Mouse (Mus musculus): ENCODE measurements at regions not wholly inside any gene's neighbourhood (a gene's known extent, or its start where the extent isn't known, plus 50 kb on each side); places are given as distances from the start of the nearest gene placed in this dataset.
"Not testable (repeated sequence)": the region's sequence is repeated elsewhere in the genome, so short reads cannot be mapped to it uniquely, and the experiment has no call there.

GRCm38 (mm10) chr7:125152281-125152680 is 292.2 kb upstream of the Kdm8 start:
- Histone ChIP-seq H3K79me3 (ENCODE audit: low read depth) (no peaks in the 10 kb centered on the region), H3K79me2 (ENCODE audit: control insufficient read depth, insufficient read depth) (no peaks in the 10 kb centered on the region), H3K36me3 (ENCODE audit: control insufficient read depth, insufficient read depth) (no peaks in the 10 kb centered on the region), H3K27me3 (ENCODE audit: control insufficient read depth, insufficient read depth, insufficient read length) (no peaks in the 10 kb centered on the region), H3ac (ENCODE audit: control insufficient read depth, insufficient read length, low read depth) (no peak overlapping the region), H3K4me3 (ENCODE audit: insufficient read depth, poor library complexity, severe bottlenecking) (no peak overlapping the region)
- TF ChIP-seq CTCF (IDR thresholded peaks at IDR 0.05; ENCODE audit: control insufficient read depth, insufficient read depth, insufficient read length) (no peak), USF1 (IDR thresholded peaks at IDR 0.05; ENCODE audit: low read depth) (no peak), MYOD1 (IDR thresholded peaks at IDR 0.05; ENCODE audit: control insufficient read depth, insufficient read length, low read depth) (no peak), MYOG (IDR thresholded peaks at IDR 0.05; ENCODE audit: control insufficient read depth, extremely low read depth, insufficient read length) (no peak), CEBPB (IDR thresholded peaks at IDR 0.05; ENCODE audit: low read depth) (no peak), MAX (IDR thresholded peaks at IDR 0.05) (no peak), FOSL1 (IDR thresholded peaks at IDR 0.05; ENCODE audit: insufficient read depth, low read length, poor library complexity, severe bottlenecking) (no peak)

- no peak for TF ChIP-seq MYOD1 (IDR thresholded peaks at IDR 0.05; ENCODE audit: control insufficient read depth, insufficient read length, low read depth)
- no peak for TF ChIP-seq MAX (IDR thresholded peaks at IDR 0.05)
- TF ChIP-seq CTCF (IDR thresholded peaks at IDR 0.05; ENCODE audit: control insufficient read depth, insufficient read depth, insufficient read length), result no peak
- TF ChIP-seq CEBPB (IDR thresholded peaks at IDR 0.05; ENCODE audit: low read depth), result no peak
- no peak for TF ChIP-seq MYOG (IDR thresholded peaks at IDR 0.05; ENCODE audit: control insufficient read depth, extremely low read depth, insufficient read length)
- no peak for TF ChIP-seq USF1 (IDR thresholded peaks at IDR 0.05; ENCODE audit: low read depth)
- TF ChIP-seq FOSL1 (IDR thresholded peaks at IDR 0.05; ENCODE audit: insufficient read depth, low read length, poor library complexity, severe bottlenecking), result no peak
- Histone ChIP-seq H3K4me3 (ENCODE audit: insufficient read depth, poor library complexity, severe bottlenecking) (no peak overlapping the region), H3K27me3 (ENCODE audit: control insufficient read depth, insufficient read depth, insufficient read length) (no peaks in the 10 kb centered on the region), H3K36me3 (ENCODE audit: control insufficient read depth, insufficient read depth) (no peaks in the 10 kb centered on the region), H3ac (ENCODE audit: control insufficient read depth, insufficient read length, low read depth) (no peak overlapping the region), H3K79me2 (ENCODE audit: control insufficient read depth, insufficient read depth) (no peaks in the 10 kb centered on the region), H3K79me3 (ENCODE audit: low read depth) (no peaks in the 10 kb centered on the region)
These were observed 289.2 kb upstream of the Kdm8 start for GRCm38 (mm10) chr7:125155291-125155690.

GRCm38 (mm10) chr7:125166881-125167351 is 277.6 kb upstream of the Kdm8 start:
- no peaks in the 10 kb centered on the region for H3K27me3 ChIP-seq (ENCODE audit: control insufficient read depth, insufficient read depth, insufficient read length)
- TF ChIP-seq MAX (IDR thresholded peaks at IDR 0.05) (no peak), MYOD1 (IDR thresholded peaks at IDR 0.05; ENCODE audit: control insufficient read depth, insufficient read length, low read depth) (no peak), FOSL1 (IDR thresholded peaks at IDR 0.05; ENCODE audit: insufficient read depth, low read length, poor library complexity, severe bottlenecking) (no peak), USF1 (IDR thresholded peaks at IDR 0.05; ENCODE audit: low read depth) (no peak), CEBPB (IDR thresholded peaks at IDR 0.05; ENCODE audit: low read depth) (no peak), CTCF (IDR thresholded peaks at IDR 0.05; ENCODE audit: control insufficient read depth, insufficient read depth, insufficient read length) (no peak), MYOG (IDR thresholded peaks at IDR 0.05; ENCODE audit: control insufficient read depth, extremely low read depth, insufficient read length) (no peak)
- no peaks in the 10 kb centered on the region for H3K79me3 ChIP-seq (ENCODE audit: low read depth)
- H3K36me3 ChIP-seq (ENCODE audit: control insufficient read depth, insufficient read depth), result no peaks in the 10 kb centered on the region
- no peak overlapping the region for H3K4me3 ChIP-seq (ENCODE audit: insufficient read depth, poor library complexity, severe bottlenecking)
- H3K79me2 ChIP-seq (ENCODE audit: control insufficient read depth, insufficient read depth), result no peaks in the 10 kb centered on the region
- no peak overlapping the region for H3ac ChIP-seq (ENCODE audit: control insufficient read depth, insufficient read length, low read depth)

GRCm38 (mm10) chr7:125167666-125168065 is 276.8 kb upstream of the Kdm8 start:
- Histone ChIP-seq H3ac (ENCODE audit: control insufficient read depth, insufficient read length, low read depth) (no peak overlapping the region), H3K36me3 (ENCODE audit: control insufficient read depth, insufficient read depth) (no peaks in the 10 kb centered on the region), H3K79me3 (ENCODE audit: low read depth) (no peaks in the 10 kb centered on the region), H3K27me3 (ENCODE audit: control insufficient read depth, insufficient read depth, insufficient read length) (no peaks in the 10 kb centered on the region), H3K79me2 (ENCODE audit: control insufficient read depth, insufficient read depth) (no peaks in the 10 kb centered on the region), H3K4me3 (ENCODE audit: insufficient read depth, poor library complexity, severe bottlenecking) (no peak overlapping the region)
- no peak for TF ChIP-seq USF1 (IDR thresholded peaks at IDR 0.05; ENCODE audit: low read depth)
- TF ChIP-seq CTCF (IDR thresholded peaks at IDR 0.05; ENCODE audit: control insufficient read depth, insufficient read depth, insufficient read length), result no peak
- TF ChIP-seq MAX (IDR thresholded peaks at IDR 0.05), result no peak
- TF ChIP-seq MYOD1 (IDR thresholded peaks at IDR 0.05; ENCODE audit: control insufficient read depth, insufficient read length, low read depth), result no peak

- Histone ChIP-seq H3K36me3 (ENCODE audit: control insufficient read depth, insufficient read depth) (no peaks in the 10 kb centered on the region), H3ac (ENCODE audit: control insufficient read depth, insufficient read length, low read depth) (no peak overlapping the region), H3K79me2 (ENCODE audit: control insufficient read depth, insufficient read depth) (no peaks in the 10 kb centered on the region), H3K27me3 (ENCODE audit: control insufficient read depth, insufficient read depth, insufficient read length) (no peaks in the 10 kb centered on the region), H3K79me3 (ENCODE audit: low read depth) (no peaks in the 10 kb centered on the region), H3K4me3 (ENCODE audit: insufficient read depth, poor library complexity, severe bottlenecking) (no peak overlapping the region)
- no peak for TF ChIP-seq MYOG (IDR thresholded peaks at IDR 0.05; ENCODE audit: control insufficient read depth, extremely low read depth, insufficient read length)
These were observed 262.9 kb upstream of the Kdm8 start for GRCm38 (mm10) chr7:125181548-125181947.

- H3K4me3 ChIP-seq (ENCODE audit: insufficient read depth, poor library complexity, severe bottlenecking), result no peak overlapping the region
- no peaks in the 10 kb centered on the region for H3K36me3 ChIP-seq (ENCODE audit: control insufficient read depth, insufficient read depth)
- H3ac ChIP-seq (ENCODE audit: control insufficient read depth, insufficient read length, low read depth), result no peak overlapping the region
- TF ChIP-seq USF1 (IDR thresholded peaks at IDR 0.05; ENCODE audit: low read depth) (no peak), CEBPB (IDR thresholded peaks at IDR 0.05; ENCODE audit: low read depth) (no peak), MYOG (IDR thresholded peaks at IDR 0.05; ENCODE audit: control insufficient read depth, extremely low read depth, insufficient read length) (no peak), MYOD1 (IDR thresholded peaks at IDR 0.05; ENCODE audit: control insufficient read depth, insufficient read length, low read depth) (no peak), MAX (IDR thresholded peaks at IDR 0.05) (no peak), CTCF (IDR thresholded peaks at IDR 0.05; ENCODE audit: control insufficient read depth, insufficient read depth, insufficient read length) (no peak), FOSL1 (IDR thresholded peaks at IDR 0.05; ENCODE audit: insufficient read depth, low read length, poor library complexity, severe bottlenecking) (no peak)
- no peaks in the 10 kb centered on the region for H3K79me2 ChIP-seq (ENCODE audit: control insufficient read depth, insufficient read depth)
- H3K27me3 ChIP-seq (ENCODE audit: control insufficient read depth, insufficient read depth, insufficient read length), result no peaks in the 10 kb centered on the region
- no peaks in the 10 kb centered on the region for H3K79me3 ChIP-seq (ENCODE audit: low read depth)
These were observed 262.2 kb upstream of the Kdm8 start for GRCm38 (mm10) chr7:125182266-125182665.

GRCm38 (mm10) chr7:125183011-125183410 is 261.5 kb upstream of the Kdm8 start:
- not testable (repeated sequence) for H3K79me2 ChIP-seq (ENCODE audit: control insufficient read depth, insufficient read depth); H3K4me3 ChIP-seq (ENCODE audit: insufficient read depth, poor library complexity, severe bottlenecking); H3K79me3 ChIP-seq (ENCODE audit: low read depth); H3K27me3 ChIP-seq (ENCODE audit: control insufficient read depth, insufficient read depth, insufficient read length); H3ac ChIP-seq (ENCODE audit: control insufficient read depth, insufficient read length, low read depth); H3K36me3 ChIP-seq (ENCODE audit: control insufficient read depth, insufficient read depth)

Measured in C2C12 (cell line).